Mouse (Mus musculus) small intestine, adult 2 months (tissue): Measurements from ENCODE around the gene Bcat1. TPM values are rescaled to one million over a fixed set of nuclear protein-coding genes. Genes with fewer than 3 reads are reported as not detected.

Experiments
- H3K27ac ChIP-seq: fragments of 200-500 bp; 2 replicates; pipeline ENCODE4 v1.5.1; 2012; ENCODE audit warnings: low read depth, low read length, control low read depth, inconsistent platforms; ENCODE audit not compliant: insufficient read depth
- H3K27me3 ChIP-seq: fragments of 200-500 bp; 2 replicates; pipeline ENCODE4 v1.6.1; 2012; ENCODE audit warnings: mild to moderate bottlenecking, moderate library complexity, low read length, inconsistent platforms; ENCODE audit not compliant: control insufficient read depth, insufficient read depth
- H3K36me3 ChIP-seq: fragments of 200-500 bp; 2 replicates; pipeline ENCODE4 v1.6.1; 2012; ENCODE audit warnings: mild to moderate bottlenecking, low read length, control low read depth, inconsistent platforms; ENCODE audit not compliant: control insufficient read depth, insufficient read depth
- H3K4me1 ChIP-seq: fragments of 200-500 bp; 2 replicates; pipeline ENCODE4 v1.6.1; 2012; ENCODE audit warnings: low read length, inconsistent platforms, mixed read lengths; ENCODE audit not compliant: control insufficient read depth, insufficient read depth, insufficient read length
- H3K4me3 ChIP-seq: fragments of 200-500 bp; 2 replicates; pipeline ENCODE4 v1.5.1; 2012; ENCODE audit warnings: low read depth, mild to moderate bottlenecking, control low read depth, inconsistent platforms, low read length, moderate library complexity
- CTCF ChIP-seq: fragments of 200-500 bp; IDR thresholded peaks from 2 replicates; pipeline ENCODE4 v1.5.1; 2012; ENCODE audit warnings: low read depth, mild to moderate bottlenecking, control low read depth, inconsistent platforms, low read length, moderate library complexity, mixed read lengths; ENCODE audit not compliant: insufficient replicate concordance, insufficient read length; ENCODE audit errors: extremely low read depth
- POLR2A ChIP-seq: fragments of 200-500 bp; IDR thresholded peaks from 2 replicates; pipeline ENCODE4 v1.6.1; 2012; ENCODE audit warnings: low read depth, mild to moderate bottlenecking, control low read depth, inconsistent platforms, low read length, moderate library complexity
- WGBS: fragments of 180-500 bp; shearing (Covaris S2); methylation state at CpG from one replicate; pipeline ENCODE4 v1.1.7; 2018; 5-methylcytosine and 5-hydroxymethylcytosine counted together
- polyA plus RNA-seq: library from polyadenylated mRNA; depleted of rRNA; stranded (reverse); fragments of >200 nt; gene quantifications from 2 replicates; pipeline ENCODE4 v1.2.3, GENCODE M21; 2012

Gene Bcat1
- polyA plus RNA-seq, 1 experiment = 0.22 TPM

DNA sequence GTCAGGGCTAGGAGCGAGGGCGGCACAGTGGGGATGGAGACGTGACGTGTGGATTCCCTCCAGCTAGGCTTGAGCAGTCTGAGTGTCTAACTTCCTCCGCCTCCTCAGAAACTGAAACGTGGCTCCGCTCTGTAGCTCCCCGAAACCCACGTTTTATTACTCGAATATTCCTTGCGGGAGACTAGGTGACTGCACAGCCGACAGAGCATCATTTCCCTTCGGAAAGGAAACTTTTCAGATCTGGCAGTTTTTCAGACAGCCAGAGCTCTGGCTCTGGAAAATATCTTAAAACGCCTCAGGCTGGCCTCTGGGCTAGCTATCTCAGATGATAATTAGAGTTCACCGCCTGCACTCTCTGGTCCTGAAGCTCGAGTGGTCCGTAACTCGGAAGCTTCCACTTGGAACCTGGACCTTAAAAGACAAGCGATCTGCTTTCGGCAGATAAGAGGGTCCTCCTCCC is 866 bp downstream of the Bcat1 start:
- H3K27ac ChIP-seq = no peak overlapping the region
- 4% methylated on average over 20 of the region's 20 CpGs for WGBS
- H3K36me3 ChIP-seq = no peaks in the 10 kb centered on the region
- peaks cover 17% of the 10 kb centered on the region for H3K27me3 ChIP-seq
- no peak for TF ChIP-seq CTCF
- no peak for TF ChIP-seq POLR2A
- peak overlapping the region; percentile 49 for H3K4me3 ChIP-seq
- no peaks in the 10 kb centered on the region for H3K4me1 ChIP-seq

GRCm38 (mm10) chr6:145074461-145074860 is 1.5 kb downstream of the Bcat1 start:
- Histone ChIP-seq H3K36me3 (no peaks in the 10 kb centered on the region), H3K27me3 (peaks cover 17% of the 10 kb centered on the region), H3K4me3 (no peak overlapping the region), H3K4me1 (no peaks in the 10 kb centered on the region), H3K27ac (no peak overlapping the region)
- TF ChIP-seq POLR2A (no peak), CTCF (no peak)

GRCm38 (mm10) chr6:145069921-145070320 is 6.1 kb downstream of the Bcat1 start:
- no peaks in the 10 kb centered on the region for H3K4me1 ChIP-seq
- no peak overlapping the region for H3K4me3 ChIP-seq
- H3K36me3 ChIP-seq = no peaks in the 10 kb centered on the region
- no peak overlapping the region for H3K27ac ChIP-seq
- TF ChIP-seq CTCF (no peak), POLR2A (no peak)
- peaks cover 5% of the 10 kb centered on the region; the same call in 1 of the 2 replicates for H3K27me3 ChIP-seq
- WGBS = 67% methylated on average over 2 of the region's 2 CpGs

DNA sequence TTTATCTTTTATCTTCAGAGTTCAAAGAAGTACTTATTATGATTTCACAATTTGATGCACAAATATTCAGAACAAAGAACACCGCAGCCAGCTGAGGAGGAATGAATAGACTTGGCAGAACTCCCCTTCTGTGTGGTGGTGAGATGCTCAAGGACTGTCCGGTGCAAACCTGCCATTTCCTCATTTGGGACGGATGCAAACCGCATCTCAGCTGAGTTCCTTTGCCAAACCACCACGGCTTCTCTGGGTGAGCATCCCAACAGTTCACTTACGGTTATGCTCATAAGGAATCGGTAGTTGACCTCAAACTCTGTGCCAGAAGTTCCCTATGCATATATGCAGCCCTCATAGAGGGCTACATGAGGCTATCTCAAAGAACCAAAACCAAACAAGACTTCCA is 6.6 kb downstream of the Bcat1 start:
- Histone ChIP-seq H3K36me3 (no peaks in the 10 kb centered on the region), H3K27me3 (peaks cover 2% of the 10 kb centered on the region; the same call in 1 of the 2 replicates), H3K4me3 (no peak overlapping the region), H3K27ac (no peak overlapping the region), H3K4me1 (no peaks in the 10 kb centered on the region)
- WGBS = 73% methylated on average over 7 of the region's 7 CpGs
- no peak for TF ChIP-seq CTCF
- TF ChIP-seq POLR2A = no peak

GRCm38 (mm10) chr6:145067679-145068078 is 8.3 kb downstream of the Bcat1 start:
- 62% methylated on average over 8 of the region's 8 CpGs for WGBS
- H3K36me3 ChIP-seq = no peaks in the 10 kb centered on the region
- H3K4me1 ChIP-seq = no peaks in the 10 kb centered on the region
- H3K27me3 ChIP-seq = no peaks in the 10 kb centered on the region
- H3K4me3 ChIP-seq = no peak overlapping the region
- TF ChIP-seq POLR2A = no peak
- H3K27ac ChIP-seq = no peak overlapping the region

GRCm38 (mm10) chr6:145066416-145066815 is 9.6 kb downstream of the Bcat1 start:
- TF ChIP-seq CTCF = no peak
- no peak for TF ChIP-seq POLR2A
- no peaks in the 10 kb centered on the region for H3K36me3 ChIP-seq
- H3K27ac ChIP-seq = no peak overlapping the region
- 73% methylated on average over 6 of the region's 6 CpGs for WGBS
- no peaks in the 10 kb centered on the region for H3K27me3 ChIP-seq
- no peak overlapping the region for H3K4me3 ChIP-seq
- no peaks in the 10 kb centered on the region for H3K4me1 ChIP-seq

DNA sequence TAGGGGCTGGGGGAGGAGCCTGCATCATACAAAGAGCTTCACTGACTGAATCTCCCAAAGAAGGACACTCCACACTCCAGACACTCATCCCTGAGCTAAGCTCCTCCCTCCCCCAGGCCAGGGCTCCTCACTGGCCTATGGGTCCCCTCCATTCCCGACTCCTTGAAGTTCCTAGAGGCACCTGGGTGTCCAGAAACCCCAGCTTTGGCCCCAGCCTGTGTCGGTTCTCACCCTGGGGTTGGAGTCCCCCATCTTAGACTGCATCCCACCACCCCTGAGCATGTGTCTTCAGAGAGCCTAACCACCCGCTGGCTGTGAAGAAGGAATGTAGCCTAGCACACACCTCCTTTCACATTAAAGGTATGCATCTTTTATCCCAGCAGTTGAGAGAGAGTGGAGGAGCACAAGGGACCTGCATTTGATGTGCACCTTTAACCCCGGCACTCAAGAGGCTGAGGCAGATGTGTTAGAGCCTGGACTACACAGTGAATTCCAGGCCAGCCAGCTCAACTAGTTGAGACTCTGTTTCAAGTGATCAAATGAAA is 10.6 kb downstream of the Bcat1 start:
- Histone ChIP-seq H3K4me3 (no peak overlapping the region), H3K27ac (no peak overlapping the region), H3K4me1 (no peaks in the 10 kb centered on the region), H3K27me3 (no peaks in the 10 kb centered on the region), H3K36me3 (no peaks in the 10 kb centered on the region)
- TF ChIP-seq CTCF (no peak), POLR2A (no peak)
- WGBS = 72% methylated on average over 4 of the region's 4 CpGs
